Mouse (Mus musculus) neural tube, postnatal 0 days (tissue): Measurements from ENCODE around the gene Rtn4r. TPM values are rescaled to one million over a fixed set of nuclear protein-coding genes. Genes with fewer than 3 reads are reported as not detected.

Experiments used
- microRNA-seq: library from miRNA; unstranded; fragments of <30 nt; microRNA quantifications from one replicate; pipeline ENCODE4, GENCODE M21; 2016
- polyA plus RNA-seq: library from polyadenylated mRNA; unstranded; fragments of >200 nt; fragmentation: Nextera tagmentation; extraction: Ambion mirVana; gene quantifications from 2 replicates; pipeline ENCODE4 v1.2.1, GENCODE M21; 2015

Gene Rtn4r
- 34.3 and 37.1 TPM in 2 replicates for polyA plus RNA-seq

DNA sequence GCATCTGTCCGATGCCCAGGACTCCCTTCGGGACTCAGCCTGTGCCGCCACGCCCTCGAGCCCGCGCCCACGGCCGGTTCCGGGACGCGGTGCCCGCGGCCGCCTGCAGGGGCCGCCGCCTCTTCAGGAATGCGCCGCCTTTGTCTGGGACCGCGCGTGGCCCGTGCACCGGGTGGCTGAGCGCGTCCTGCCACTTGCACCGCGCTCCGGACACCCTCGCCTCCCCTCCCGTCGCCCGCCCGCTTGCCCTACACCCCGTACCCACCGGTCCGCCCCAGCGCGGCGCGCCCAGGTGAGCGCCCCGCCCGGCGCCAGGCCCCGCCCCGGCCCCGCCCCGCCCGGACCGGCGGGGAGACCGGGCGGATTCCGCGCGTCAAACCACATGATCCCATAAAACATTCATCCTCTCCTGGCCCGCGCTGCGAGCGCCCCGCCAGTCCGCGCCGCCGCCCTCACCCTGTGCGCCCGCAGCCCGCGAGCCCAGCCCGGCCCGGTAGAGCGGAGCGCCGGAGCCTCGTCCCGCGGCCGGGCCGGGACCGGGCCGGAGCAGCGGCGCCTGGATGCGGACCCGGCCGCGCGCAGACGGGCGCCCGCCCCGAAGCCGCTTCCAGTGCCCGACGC is at the start of gene Rtn4r:
Rtn4r (plus strand) TSS at position 402 of the 621 bp plus-strand sequence.

Small RNA genes lying within 50 kb of the gene (microRNA-seq; reads per million reads assigned to microRNA genes)
- not detected for gene Mir6366

Other genes starting within 250 kb of the Rtn4r start
- 0.19 and 0.38 TPM in 2 replicates for gene Gm20518, start 236.0 kb upstream of the Rtn4r start, polyA plus RNA-seq
- 0.04 TPM in 1 of 2 replicates, not detected in the other for gene Tssk1, start 233.4 kb upstream of the Rtn4r start, polyA plus RNA-seq
- gene Dgcr2, start 229.1 kb upstream of the Rtn4r start, polyA plus RNA-seq = 72.6 and 84.3 TPM in 2 replicates
- not detected in 2 replicates for gene Tssk2, start 229.0 kb upstream of the Rtn4r start, polyA plus RNA-seq
- 33.1 and 35.8 TPM in 2 replicates for gene Ess2, start 216.3 kb upstream of the Rtn4r start, polyA plus RNA-seq
- 0.22 TPM in 1 of 2 replicates, not detected in the other for gene Gsc2, start 212.6 kb upstream of the Rtn4r start, polyA plus RNA-seq
- gene Slc25a1, start 199.4 kb upstream of the Rtn4r start, polyA plus RNA-seq = 174 and 195 TPM in 2 replicates
- gene Vpreb2, start 147.2 kb upstream of the Rtn4r start, polyA plus RNA-seq = not detected in 2 replicates
- gene Dgcr6, start 74.8 kb upstream of the Rtn4r start, polyA plus RNA-seq = 174 and 187 TPM in 2 replicates
- 9.1 and 10.6 TPM in 2 replicates for gene Prodh, start 37.4 kb upstream of the Rtn4r start, polyA plus RNA-seq
- gene Ccdc188, start 90.2 kb downstream of the Rtn4r start, polyA plus RNA-seq = not detected in 2 replicates
- gene Zdhhc8, start 107.5 kb downstream of the Rtn4r start, polyA plus RNA-seq = 16.5 and 18.8 TPM in 2 replicates
- gene Trmt2a, start 121.0 kb downstream of the Rtn4r start, polyA plus RNA-seq = 66.8 and 70.8 TPM in 2 replicates
- 359 and 380 TPM in 2 replicates for gene Ranbp1, start 121.1 kb downstream of the Rtn4r start, polyA plus RNA-seq
- gene Gm49776, start 130.7 kb downstream of the Rtn4r start, polyA plus RNA-seq = not detected in 2 replicates
- gene Dgcr8, start 161.6 kb downstream of the Rtn4r start, polyA plus RNA-seq = 14.6 and 20.6 TPM in 2 replicates
- gene Tango2, start 220.5 kb downstream of the Rtn4r start, polyA plus RNA-seq = 119 and 144 TPM in 2 replicates
- 52.7 and 66.9 TPM in 2 replicates for gene Arvcf, start 220.5 kb downstream of the Rtn4r start, polyA plus RNA-seq